Mouse (Mus musculus): Measurements from ENCODE around the gene 2610008E11Rik.
A peak's percentile ranks its signal among the peaks of the same experiment; 100 is the strongest.
"Not testable (repeated sequence)": the region's sequence is repeated elsewhere in the genome, so short reads cannot be mapped to it uniquely, and the experiment has no call there.

2610008E11Rik gene

GRCm38 (mm10) chr10:79097161-79097754 lies at the start of gene 2610008E11Rik:
2610008E11Rik (minus strand) TSS chr10:79097600.
- DNase-seq (ENCODE audit: low read depth): peak; percentile 93

GRCm38 (mm10) chr10:79116125-79116849 lies 18.9 kb upstream of the 2610008E11Rik start:
- DNase-seq (ENCODE audit: low read depth): peak; percentile 54

- no peak for DNase-seq (ENCODE audit: low read depth)
These were observed 17.7 kb upstream of the 2610008E11Rik start for GRCm38 (mm10) chr10:79115085-79115484.

- no peak for DNase-seq (ENCODE audit: low read depth)
These were observed 13.1 kb upstream of the 2610008E11Rik start for GRCm38 (mm10) chr10:79110482-79110881.

GRCm38 (mm10) chr10:79109156-79109555 lies 11.8 kb upstream of the 2610008E11Rik start:
- no peak for DNase-seq (ENCODE audit: low read depth)

GRCm38 (mm10) chr10:79107531-79107930 lies 10.1 kb upstream of the 2610008E11Rik start:
- DNase-seq (ENCODE audit: low read depth): no peak

- DNase-seq (ENCODE audit: low read depth): no peak
These were observed 9.2 kb upstream of the 2610008E11Rik start for GRCm38 (mm10) chr10:79106325-79107282.

GRCm38 (mm10) chr10:79096706-79097105 lies 694 bp downstream of the 2610008E11Rik start:
- DNase-seq (ENCODE audit: low read depth): peak; percentile 37

GRCm38 (mm10) chr10:79091731-79092130 lies 5.7 kb downstream of the 2610008E11Rik start:
- DNase-seq (ENCODE audit: low read depth): no peak

- DNase-seq (ENCODE audit: low read depth): no peak
These were observed 8.4 kb downstream of the 2610008E11Rik start for GRCm38 (mm10) chr10:79089000-79089399.

- DNase-seq (ENCODE audit: low read depth): no peak
These were observed 10.8 kb downstream of the 2610008E11Rik start for GRCm38 (mm10) chr10:79086577-79086976.

GRCm38 (mm10) chr10:79057370-79057769 lies 40.0 kb downstream of the 2610008E11Rik start:
- DNase-seq (ENCODE audit: low read depth): not testable (repeated sequence)

GRCm38 (mm10) chr10:79042457-79042856 lies 54.9 kb downstream of the 2610008E11Rik start:
- not testable (repeated sequence) for DNase-seq (ENCODE audit: low read depth)

- DNase-seq (ENCODE audit: low read depth): no peak
These were observed 69.0 kb downstream of the 2610008E11Rik start, which contains the start of gene Olfr57 for GRCm38 (mm10) chr10:79028441-79028840. Olfr57 (plus strand) TSS chr10:79028741.
